Mouse (Mus musculus) NIH3T3 (cell line): ENCODE measurements at regions not wholly inside any gene's neighbourhood (a gene's known extent, or its start where the extent isn't known, plus 50 kb on each side); places are given as distances from the start of the nearest gene placed in this dataset.
A peak's percentile ranks its signal among the peaks of the same experiment; 100 is the strongest.

Experiments used
- DNase-seq: peaks from one replicate; pipeline ENCODE4 v3.0.0-alpha.2; 2012; ENCODE audit warnings: low read depth

GRCm38 (mm10) chr9:84178705-84179104 is 253.8 kb downstream of the Bckdhb start:
- peak; percentile 3 for DNase-seq

DNA sequence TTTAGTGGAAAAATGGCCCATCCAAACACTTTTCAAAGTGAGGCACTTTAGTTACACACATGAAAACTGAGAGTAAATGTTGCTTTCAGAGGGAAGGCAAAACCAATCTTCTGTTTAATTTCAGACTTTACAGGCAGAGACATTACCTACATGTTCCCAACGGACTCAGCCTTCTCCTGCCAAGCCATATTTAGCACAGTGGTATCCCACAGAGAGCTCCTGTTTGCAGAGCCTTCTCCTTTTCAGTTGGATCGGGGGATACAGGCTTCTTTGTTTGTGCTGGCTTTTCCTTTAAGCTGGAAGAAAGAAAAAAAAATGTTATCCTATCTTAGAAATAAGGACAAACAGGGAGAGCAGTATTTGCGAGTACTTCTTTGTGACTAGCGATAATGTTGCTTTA is 254.3 kb downstream of the Bckdhb start:
- no peak for DNase-seq

- DNase-seq, result peak; percentile 12
Observed at GRCm38 (mm10) chr9:84183637-84184374, 258.9 kb downstream of the Bckdhb start.

GRCm38 (mm10) chr9:84187531-84187930 is 262.6 kb downstream of the Bckdhb start:
- DNase-seq, result peak; percentile 2

DNA sequence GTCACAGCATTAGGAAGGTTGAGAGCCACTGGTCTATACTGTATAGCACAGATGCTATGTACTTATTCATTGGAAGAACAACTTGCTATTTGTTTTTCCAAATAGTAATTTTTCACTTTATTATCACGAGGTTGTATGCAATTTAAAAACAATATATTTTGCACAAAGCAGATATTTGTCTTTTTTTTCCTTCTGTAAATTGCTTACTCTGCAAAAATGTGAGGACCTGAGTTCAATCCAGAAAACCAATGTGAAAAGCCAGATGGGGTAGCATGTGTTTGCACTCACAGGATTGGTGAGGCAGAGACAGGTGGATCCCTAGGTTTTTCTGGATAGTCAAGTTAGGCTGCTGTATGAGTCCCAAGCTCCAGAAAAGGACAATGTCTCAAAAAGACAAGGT is 268.5 kb downstream of the Bckdhb start:
- DNase-seq, result no peak

- DNase-seq, result no peak
Observed at GRCm38 (mm10) chr9:84194716-84195115, 269.8 kb downstream of the Bckdhb start.

DNA sequence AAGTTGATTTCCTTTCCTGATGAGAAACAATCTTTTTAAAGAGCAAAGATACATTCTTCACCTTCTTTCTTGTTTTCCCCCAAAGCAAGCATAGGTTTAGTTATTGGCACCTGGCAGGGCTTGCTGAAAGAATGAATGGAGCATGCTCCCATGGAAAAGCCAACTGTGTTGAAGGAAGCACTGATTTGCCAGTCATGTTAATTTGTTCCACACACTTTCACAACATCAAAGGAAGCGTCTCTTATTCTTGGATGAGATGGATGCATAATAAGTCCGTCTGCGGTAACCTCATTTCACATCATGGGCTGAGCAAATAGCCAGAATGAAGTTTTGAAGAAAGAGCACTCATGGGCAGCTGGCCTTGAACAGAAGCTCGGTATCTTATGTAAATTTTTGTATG is 270.4 kb downstream of the Bckdhb start:
- DNase-seq, result no peak

DNA sequence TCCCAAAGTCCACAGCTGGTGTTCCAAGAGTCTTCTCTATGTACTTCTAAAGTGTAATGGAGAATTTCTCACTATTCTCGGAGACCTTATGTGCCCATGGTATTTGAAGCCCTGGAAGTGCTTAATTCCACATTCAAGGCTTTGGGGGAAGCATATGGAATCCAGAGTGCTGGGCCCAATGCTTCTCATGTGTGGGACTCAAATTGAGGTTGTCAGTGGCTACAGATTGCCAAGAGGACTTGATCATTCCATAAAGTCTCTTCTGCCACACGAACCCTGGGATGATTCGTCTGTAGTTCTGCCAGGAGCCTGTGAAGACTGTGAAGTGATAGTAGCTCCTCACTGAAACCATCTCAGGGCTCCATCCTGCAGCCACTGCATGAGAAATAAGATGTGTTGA is 275.3 kb downstream of the Bckdhb start:
- no peak for DNase-seq

DNA sequence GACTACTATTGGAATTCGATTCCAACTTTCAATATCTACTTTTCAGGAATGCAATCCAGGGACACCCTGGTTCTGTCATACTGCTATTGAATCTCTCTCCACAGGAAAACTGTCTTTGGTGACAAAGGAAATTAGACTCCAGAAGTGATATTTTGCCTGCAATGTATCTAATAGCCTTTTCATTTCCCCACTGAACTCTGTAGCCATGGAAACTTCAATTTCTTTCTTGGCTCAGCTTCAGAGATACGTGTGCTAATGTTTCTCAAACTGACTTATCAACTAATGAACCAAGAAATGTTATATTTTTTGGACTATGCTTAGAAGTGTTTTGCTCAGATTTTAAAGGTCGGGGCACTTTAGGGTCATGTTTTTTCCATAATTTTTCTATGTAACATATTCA is 279.1 kb downstream of the Bckdhb start:
- DNase-seq, result no peak

DNA sequence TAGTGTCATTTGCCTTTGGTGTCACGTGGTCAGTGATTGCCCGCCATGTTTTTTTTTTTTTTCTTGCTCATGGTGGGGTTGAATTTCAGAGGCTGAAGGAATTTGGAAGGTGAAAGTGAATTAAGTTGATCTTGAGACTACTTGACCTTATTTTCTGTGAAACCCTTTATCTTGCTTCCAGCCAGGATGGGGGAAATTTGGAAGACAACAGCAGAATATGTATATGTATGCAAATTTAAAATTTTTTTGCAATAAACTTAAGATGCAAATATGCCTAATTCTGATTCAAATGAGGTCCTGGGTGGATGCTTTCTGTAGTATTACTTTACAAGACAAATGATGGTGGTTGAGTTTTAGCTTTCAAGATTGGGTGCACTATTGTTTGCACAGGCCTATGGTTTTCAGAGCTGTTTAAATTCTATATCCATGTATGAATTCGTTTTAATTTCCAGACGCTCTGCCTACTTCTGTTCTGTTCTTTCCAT is 315.6 kb downstream of the Bckdhb start:
- DNase-seq, result no peak

DNA sequence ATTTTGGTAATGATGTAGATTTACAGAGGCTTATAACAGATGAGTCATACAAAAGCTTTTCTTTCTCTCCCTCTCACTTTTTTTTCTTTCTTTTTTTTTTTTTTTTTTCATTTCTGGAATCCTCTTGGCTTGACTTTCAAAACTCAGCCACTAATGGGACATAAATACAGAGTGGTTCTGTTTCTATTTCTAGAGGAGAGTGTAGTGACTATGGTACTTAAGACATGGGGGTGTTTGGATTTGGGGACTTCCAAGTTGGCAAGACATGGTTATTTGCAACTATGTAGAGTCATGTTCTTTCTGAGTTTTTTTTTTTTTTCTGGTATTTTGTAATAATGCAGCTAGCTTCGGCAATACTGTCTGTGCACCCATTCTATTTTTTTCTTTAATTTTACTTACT is 324.8 kb downstream of the Bckdhb start:
- peak; percentile 3 for DNase-seq

DNA sequence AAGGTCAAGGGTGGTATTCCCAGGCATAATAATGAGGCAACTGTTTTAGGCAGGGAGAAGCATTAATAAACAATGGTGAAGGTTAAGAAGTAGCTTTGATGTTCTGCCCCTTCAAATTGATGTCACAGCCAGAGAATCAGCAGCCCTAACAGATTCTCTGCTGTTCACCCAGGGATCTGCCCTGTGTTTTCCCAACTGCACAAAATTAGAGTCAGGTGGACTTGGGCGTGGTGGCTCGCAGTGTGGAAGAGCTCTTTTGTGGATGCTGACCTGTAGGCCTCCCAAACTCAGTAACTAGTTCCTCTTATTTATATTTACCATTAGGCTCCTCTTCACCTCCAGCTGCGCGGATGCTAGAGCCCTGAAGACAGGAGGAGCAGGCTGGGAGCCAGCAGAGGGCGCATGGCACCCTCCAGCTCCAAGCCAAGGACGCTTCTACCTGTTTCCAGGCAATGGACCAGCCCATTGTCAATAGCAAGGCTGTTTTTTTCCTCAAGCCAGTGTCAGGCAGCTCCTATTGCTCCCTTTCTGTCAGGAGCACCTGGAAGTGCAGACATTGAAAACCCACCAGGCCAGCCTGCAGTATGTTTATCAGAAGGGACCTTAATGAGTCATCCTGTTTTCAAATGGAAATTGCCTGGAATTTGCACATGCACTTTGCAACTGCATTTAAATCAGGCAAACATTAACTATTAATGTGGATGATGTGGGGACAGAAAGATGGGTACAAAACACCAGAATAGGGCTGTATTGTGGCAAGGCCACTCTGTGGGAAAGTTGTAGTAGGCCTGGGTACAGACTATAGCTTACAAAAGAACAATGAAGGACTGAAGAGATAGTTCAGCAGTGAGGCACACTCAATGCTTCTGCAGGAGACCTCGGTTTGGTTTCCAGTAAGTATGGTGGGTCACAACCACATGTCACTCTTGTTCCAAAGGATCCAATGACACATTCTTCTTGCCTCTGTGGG is 328.4 kb downstream of the Bckdhb start:
- peak; percentile 15 for DNase-seq

- DNase-seq, result peak; percentile 5
Observed at GRCm38 (mm10) chr9:84258488-84258887, 333.5 kb downstream of the Bckdhb start.

DNA sequence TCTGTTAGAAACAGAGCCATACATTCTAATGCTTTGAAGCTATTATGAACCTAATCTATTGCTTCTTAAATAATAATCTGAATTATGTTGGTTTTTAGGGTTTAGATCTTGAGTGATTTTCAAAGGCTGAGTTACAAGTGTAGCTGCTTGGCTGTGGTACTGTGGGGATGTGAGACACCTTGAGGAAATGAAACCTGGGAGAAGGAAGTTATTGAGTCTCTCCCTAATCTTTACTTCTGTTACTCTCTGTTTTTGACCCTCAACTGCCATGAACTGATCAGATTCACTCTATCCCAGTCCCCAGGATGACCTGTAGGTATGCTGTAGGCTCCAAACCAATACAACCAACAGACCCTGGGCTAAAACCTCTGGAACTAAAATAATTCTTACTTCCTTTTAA is 334.8 kb downstream of the Bckdhb start:
- DNase-seq, result no peak

DNA sequence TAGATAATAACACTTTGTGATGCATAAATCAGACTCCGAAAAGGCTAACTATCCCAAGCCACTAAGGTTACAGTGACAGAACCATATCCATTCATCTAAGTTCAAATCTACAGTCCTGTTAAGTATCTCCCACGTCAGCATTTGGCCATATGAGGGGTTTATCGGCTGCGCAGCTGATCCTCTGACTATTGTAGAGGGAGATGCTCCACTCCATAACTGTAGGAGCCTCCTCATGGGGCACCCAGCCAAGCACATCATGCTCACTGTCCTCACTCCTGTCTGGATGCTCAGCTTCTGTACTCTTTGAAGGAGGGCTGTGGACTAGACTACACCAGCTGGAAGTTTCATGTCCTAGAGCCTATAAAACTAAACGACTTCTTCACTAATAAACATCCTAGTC is 337.2 kb downstream of the Bckdhb start:
- no peak for DNase-seq

DNA sequence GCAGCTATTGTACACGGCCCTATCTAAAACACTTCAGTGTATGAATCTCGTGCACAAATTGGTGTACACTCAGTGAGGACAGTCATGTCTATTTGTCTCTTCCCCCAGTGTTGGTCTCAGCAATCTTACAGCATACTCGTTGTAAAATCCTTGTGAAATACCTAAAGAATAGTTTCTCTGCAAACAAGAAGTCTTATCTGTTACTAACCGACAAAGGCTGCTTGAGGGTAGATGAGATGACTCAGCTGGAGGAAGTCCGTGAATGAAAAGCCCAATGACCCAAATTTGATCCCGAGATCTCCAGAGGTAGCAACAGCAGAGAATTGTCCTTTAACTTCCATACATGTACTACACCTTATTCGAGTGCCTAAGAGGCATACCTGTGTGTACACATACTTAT is 342.0 kb downstream of the Bckdhb start:
- no peak for DNase-seq

- no peak for DNase-seq
Observed at GRCm38 (mm10) chr9:84274608-84275007, 349.7 kb downstream of the Bckdhb start.

DNA sequence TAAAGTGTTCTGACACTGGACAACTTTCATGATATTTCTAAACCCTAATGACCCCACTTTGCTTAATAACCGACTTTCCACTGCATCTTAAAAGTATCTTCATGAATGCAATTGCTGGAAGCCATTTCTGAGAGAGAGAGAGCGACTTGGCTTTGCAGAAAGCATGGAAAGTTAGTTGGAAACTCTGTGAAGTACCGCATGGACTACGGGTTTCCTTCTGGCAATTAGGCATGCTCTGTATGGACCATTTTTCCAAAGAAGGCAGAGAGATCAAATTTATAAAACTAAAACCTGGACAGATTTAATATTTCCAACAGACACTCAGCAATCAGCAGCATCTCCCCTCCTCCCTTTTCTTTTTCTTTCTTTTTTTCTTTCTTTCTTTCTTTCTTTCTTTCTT is 353.4 kb downstream of the Bckdhb start:
- DNase-seq, result no peak

DNA sequence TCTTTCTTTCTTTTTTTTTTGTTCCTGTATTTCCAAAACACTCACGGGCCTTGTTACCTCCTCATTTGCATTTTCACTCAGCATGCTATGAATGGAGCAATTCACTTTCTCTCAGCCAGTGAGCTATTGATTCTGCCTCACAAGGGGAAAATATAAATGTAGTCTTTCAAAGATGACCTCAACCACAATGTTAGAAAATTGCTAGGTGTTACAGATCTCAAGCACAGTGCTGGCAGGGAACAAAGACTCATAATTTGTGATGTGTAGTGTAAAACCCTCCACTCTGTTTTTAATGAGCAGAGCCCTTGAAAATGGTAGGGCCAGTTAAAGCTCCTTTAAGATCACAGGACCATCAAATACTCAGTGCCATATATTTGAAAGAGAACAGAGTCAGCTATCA is 353.8 kb downstream of the Bckdhb start:
- DNase-seq, result no peak

DNA sequence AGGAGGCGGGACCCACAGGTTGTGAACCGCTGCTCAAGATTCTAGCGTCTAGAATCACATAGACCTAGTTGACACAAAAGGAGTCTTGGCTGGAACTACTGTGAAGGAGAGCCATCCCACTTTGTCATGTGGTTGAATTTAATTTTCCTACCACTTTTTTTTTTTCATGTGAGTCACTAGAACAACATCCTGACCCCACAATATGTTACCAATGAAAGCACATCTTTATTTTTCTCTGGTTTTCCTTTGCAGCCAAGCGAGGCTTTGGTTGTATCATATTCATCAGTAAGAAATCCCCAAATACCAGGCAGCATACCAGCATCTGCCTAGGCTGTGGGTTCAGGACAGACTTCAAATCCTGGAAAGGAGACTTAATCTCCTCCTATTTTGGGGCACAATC is 356.0 kb downstream of the Bckdhb start:
- peak; percentile 35 for DNase-seq

DNA sequence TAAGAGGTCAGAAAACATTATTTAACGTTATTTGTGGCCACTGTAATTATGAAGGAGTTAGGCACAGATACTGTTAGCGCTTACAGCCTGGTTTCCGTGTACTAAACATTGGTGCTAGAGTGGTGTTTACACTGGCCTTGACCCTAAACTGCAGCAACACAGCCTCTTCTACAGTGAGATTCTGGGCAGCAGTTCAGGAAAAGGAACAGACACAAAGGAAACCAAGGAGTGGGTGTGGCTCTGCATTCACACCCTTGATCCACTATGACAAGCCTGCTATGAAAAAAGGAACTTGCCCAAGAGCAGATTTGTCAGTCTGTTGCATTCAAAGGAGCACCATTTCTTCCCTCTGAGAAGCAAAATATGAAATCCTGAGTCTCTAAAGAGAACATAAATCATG is 356.7 kb downstream of the Bckdhb start:
- DNase-seq, result peak; percentile 19

- DNase-seq, result no peak
Observed at GRCm38 (mm10) chr9:84283296-84283695, 358.4 kb downstream of the Bckdhb start.

DNA sequence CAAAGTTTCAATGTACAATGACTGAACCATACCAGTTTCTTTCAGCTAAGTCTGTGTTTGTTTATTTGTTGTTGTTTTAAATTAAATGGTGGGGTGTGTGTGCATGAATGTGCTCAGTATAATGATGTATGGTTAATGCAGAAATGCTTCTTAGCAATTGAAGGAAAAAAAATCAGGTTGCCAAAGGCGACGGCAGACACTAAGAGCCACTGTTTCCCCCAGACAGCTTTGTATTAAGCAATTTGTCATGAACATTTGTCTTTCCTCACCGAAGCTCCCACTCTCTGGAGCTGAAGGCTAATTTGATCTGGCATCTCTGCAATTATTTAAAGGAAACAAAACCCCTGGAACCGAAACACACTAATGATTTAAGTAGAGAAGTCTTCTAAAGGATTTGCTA is 360.7 kb downstream of the Bckdhb start:
- no peak for DNase-seq
